In genomic region chr17:25834595-25835222, GRCm38 (mm10) we compare ENCODE assay signal across 8 mouse cellular contexts. TPM values are rescaled to one million over a fixed set of nuclear protein-coding genes. Genes with fewer than 3 reads are reported as not detected.
A peak's percentile ranks its signal among the peaks of the same experiment; 100 is the strongest.
DNase-seq lines count a peak whose midpoint lies in the region; ATAC-seq and TF ChIP-seq lines count a peak whose summit lies in the region.

No protein-coding gene starts in this region.

- H3K27me3 ChIP-seq in E14TG2a.4 (ENCODE audit: insufficient read depth, low read length): peaks cover 11% of the 10 kb centered on the region
- H3K27me3 ChIP-seq in hindbrain, embryonic 13.5 days: no peaks in the 10 kb centered on the region
- H3K27me3 ChIP-seq in liver, postnatal 0 days (ENCODE audit: insufficient read depth, low read length): no peaks in the 10 kb centered on the region

- H3K27ac ChIP-seq in hindbrain, embryonic 13.5 days: peak overlapping the region; percentile 97; the same call in 1 of the 2 replicates
- H3K27ac ChIP-seq in liver, postnatal 0 days (ENCODE audit: low read depth): peak overlapping the region; percentile 99

- H3K9ac ChIP-seq in hindbrain, embryonic 13.5 days: peak overlapping the region; percentile 91
- peak overlapping the region; percentile 84 for H3K9ac ChIP-seq in liver, postnatal 0 days (replicated peaks)

- TF ChIP-seq EP300 in liver, postnatal 0 days (IDR thresholded peaks at IDR 0.05; ENCODE audit: low read depth): no peak

- 91% methylated on average over 12 of the region's 12 CpGs for whole genome bisulfite sequencing in hindbrain, embryonic 13.5 days
- 76% methylated on average over 12 of the region's 12 CpGs for WGBS in liver, postnatal 0 days (ENCODE audit: insufficient replicate concordance)

- DNase-seq in cerebellum, adult 8-10 months: peak; percentile 59
- no peak for DNase-seq in cerebellum, adult 11 months
- no peak for DNase-seq in liver, postnatal 0 days
- no peak for DNase-seq in frontal cortex, postnatal 25 days (ENCODE audit: low spot score in 2 of 2)
- DNase-seq in layer of hippocampus, postnatal 25 days (ENCODE audit: extremely low spot score in 1 of 2, low spot score in 1 of 2): no peak
- DNase-seq in natural killer cell, adult 2 months (ENCODE audit: low spot score in 2 of 2): no peak

- H3K9me3 ChIP-seq in E14TG2a.4 (ENCODE audit: low read length): no peaks in the 10 kb centered on the region
- no peaks in the 10 kb centered on the region for H3K9me3 ChIP-seq in hindbrain, embryonic 13.5 days
- H3K9me3 ChIP-seq in liver, postnatal 0 days (ENCODE audit: low read length): no peaks in the 10 kb centered on the region

- H3K4me1 ChIP-seq in E14TG2a.4 (replicated peaks; ENCODE audit: low read depth, low read length): peaks cover 76% of the 10 kb centered on the region
- peaks cover 85% of the 10 kb centered on the region for H3K4me1 ChIP-seq in hindbrain, embryonic 13.5 days (replicated peaks)
- peaks cover 62% of the 10 kb centered on the region for H3K4me1 ChIP-seq in liver, postnatal 0 days (ENCODE audit: insufficient read depth)

- no peak for ATAC-seq in hindbrain, embryonic 13.5 days (ENCODE audit: low FRiP score)
- no peak for ATAC-seq in liver, postnatal 0 days

- peak overlapping the region; percentile 95 for H3K4me3 ChIP-seq in E14TG2a.4 (replicated peaks; ENCODE audit: low read length)
- H3K4me3 ChIP-seq in hindbrain, embryonic 13.5 days: peak overlapping the region; percentile 82
- H3K4me3 ChIP-seq in liver, postnatal 0 days (ENCODE audit: low read depth, low read length): peak overlapping the region; percentile 75

- H3K4me2 ChIP-seq in hindbrain, embryonic 13.5 days: peak overlapping the region; percentile 99
- H3K4me2 ChIP-seq in liver, postnatal 0 days (ENCODE audit: low read depth, low read length): peak overlapping the region; percentile 99

- TF ChIP-seq CTCF in E14TG2a.4 (conservative IDR thresholded peaks at IDR 0.05; ENCODE audit: low read length): no peak
- no peak for TF ChIP-seq CTCF in liver, postnatal 0 days (IDR thresholded peaks at IDR 0.05; ENCODE audit: low read depth)

- H3K36me3 ChIP-seq in E14TG2a.4 (ENCODE audit: insufficient read depth, low read length): peaks cover 73% of the 10 kb centered on the region
- peaks cover 49% of the 10 kb centered on the region for H3K36me3 ChIP-seq in hindbrain, embryonic 13.5 days
- peaks cover 32% of the 10 kb centered on the region for H3K36me3 ChIP-seq in liver, postnatal 0 days (replicated peaks; ENCODE audit: insufficient read depth, low read length)

RNA-seq across cellular contexts. Expression of gene Stub1, which starts 1.5 kb away (rescaled TPM):
- polyA plus RNA-seq in hindbrain, embryonic 13.5 days (2015; fragmentation: Nextera tagmentation; extraction: Ambion mirVana): 325 and 337 TPM in 2 replicates
- polyA plus RNA-seq in liver, postnatal 0 days (2015; fragmentation: Nextera tagmentation; extraction: Ambion mirVana): 118 and 119 TPM in 2 replicates
- 100 to 1,000 TPM; 160 to 164 TPM for total RNA-seq in layer of hippocampus, postnatal 25 days (2021)

RNA-seq across cellular contexts. Expression of gene Rhbdl1, which starts 2.4 kb away (rescaled TPM):
- polyA plus RNA-seq in hindbrain, embryonic 13.5 days (2015; fragmentation: Nextera tagmentation; extraction: Ambion mirVana): 24.2 and 25.5 TPM in 2 replicates
- polyA plus RNA-seq in liver, postnatal 0 days (2015; fragmentation: Nextera tagmentation; extraction: Ambion mirVana): 0.17 and 0.35 TPM in 2 replicates
- 10 to 100 TPM; 62.3 to 68.3 TPM for total RNA-seq in layer of hippocampus, postnatal 25 days (2021)

RNA-seq across cellular contexts. Expression of gene Jmjd8, which starts 6.0 kb away (rescaled TPM):
- polyA plus RNA-seq in hindbrain, embryonic 13.5 days (2015; fragmentation: Nextera tagmentation; extraction: Ambion mirVana): 62.9 and 64.2 TPM in 2 replicates
- 12.8 and 13.8 TPM in 2 replicates for polyA plus RNA-seq in liver, postnatal 0 days (2015; fragmentation: Nextera tagmentation; extraction: Ambion mirVana)
- total RNA-seq in layer of hippocampus, postnatal 25 days (2021): 10 to 100 TPM; 59.5 to 62.9 TPM

RNA-seq across cellular contexts. Expression of gene Gm20683, which starts 6.9 kb away (rescaled TPM):
- polyA plus RNA-seq in hindbrain, embryonic 13.5 days (2015; fragmentation: Nextera tagmentation; extraction: Ambion mirVana): 8.1 and 8.5 TPM in 2 replicates
- polyA plus RNA-seq in liver, postnatal 0 days (2015; fragmentation: Nextera tagmentation; extraction: Ambion mirVana): 0.30 and 0.34 TPM in 2 replicates
- total RNA-seq in layer of hippocampus, postnatal 25 days (2021): 10 to 100 TPM; 26.0 to 28.5 TPM

RNA-seq across cellular contexts. Expression of gene Rhot2, which starts 9.9 kb away (rescaled TPM):
- polyA plus RNA-seq in hindbrain, embryonic 13.5 days (2015; fragmentation: Nextera tagmentation; extraction: Ambion mirVana): 14.5 and 15.9 TPM in 2 replicates
- polyA plus RNA-seq in liver, postnatal 0 days (2015; fragmentation: Nextera tagmentation; extraction: Ambion mirVana): 9.8 and 10.4 TPM in 2 replicates
- total RNA-seq in layer of hippocampus, postnatal 25 days (2021): 100 to 1,000 TPM in 1 of 2 experiments, 10 to 100 TPM in 1; 95.2 to 107 TPM

Comparison
In these comparisons a context has a peak if more than half of its experiments do, and no peak if none do; other contexts are left out.
1. RNA of gene Rhbdl1, which starts 2.4 kb away (polyA plus RNA-seq): 24.2 to 25.5 TPM in hindbrain, embryonic 13.5 days; 0.17 to 0.35 TPM in liver, postnatal 0 days; every median in the first group is over 10 times any median in the second.
2. Peak in every context shown above with its lines, with median percentiles within 50 percentile points of each other: H3K4me3 ChIP-seq.